Mouse (Mus musculus) limb, embryonic 11.5 days (tissue): ENCODE results near the gene Slc1a7. TPM values are rescaled to one million over a fixed set of nuclear protein-coding genes. Genes with fewer than 3 reads are reported as not detected.

Experiments
- ATAC-seq: fragments of 200-750 bp; cut with Nextera tagmentation; 2 replicates; pipeline ENCODE4 v1.8.0; 2017; ENCODE audit warnings: low read depth; ENCODE audit not compliant: insufficient number of reproducible peaks, low FRiP score, low TSS enrichment
- DNase-seq: peaks from one replicate; pipeline ENCODE4 v3.0.0-alpha.2; 2015; ENCODE audit warnings: low spot score
- H3K27ac ChIP-seq: fragments of 300-500 bp; sonication (generic); replicated peaks from 2 replicates; pipeline ENCODE4 v1.5.1; 2014; ENCODE audit warnings: low read depth, mild to moderate bottlenecking, low read length
- H3K27me3 ChIP-seq: fragments of 300-500 bp; sonication (generic); 2 replicates; pipeline ENCODE4 v1.6.1; 2014; ENCODE audit warnings: mild to moderate bottlenecking, low read length, mixed read lengths; ENCODE audit not compliant: control insufficient read depth, insufficient read depth
- H3K36me3 ChIP-seq: fragments of 300-500 bp; sonication (generic); 2 replicates; pipeline ENCODE4 v1.6.1; 2014; ENCODE audit warnings: mild to moderate bottlenecking, low read length, moderate library complexity, mixed read lengths; ENCODE audit not compliant: control insufficient read depth, insufficient read depth
- H3K4me1 ChIP-seq: fragments of 300-500 bp; sonication (generic); 2 replicates; pipeline ENCODE4 v1.6.1; 2014; ENCODE audit warnings: low read length, mixed read lengths; ENCODE audit not compliant: control insufficient read depth, insufficient read depth
- H3K4me2 ChIP-seq: fragments of 300-500 bp; sonication (generic); 2 replicates; pipeline ENCODE4 v1.6.1; 2014; ENCODE audit warnings: low read depth, mild to moderate bottlenecking, moderate library complexity; ENCODE audit not compliant: severe bottlenecking
- H3K4me3 ChIP-seq: fragments of 300-500 bp; sonication (generic); 2 replicates; pipeline ENCODE4 v1.5.1; 2014; ENCODE audit warnings: low read depth, low read length
- H3K9ac ChIP-seq: fragments of 300-500 bp; sonication (generic); 2 replicates; pipeline ENCODE4 v1.6.1; 2014; ENCODE audit warnings: mild to moderate bottlenecking, low read length
- H3K9me3 ChIP-seq: fragments of 300-500 bp; sonication (generic); 2 replicates; pipeline ENCODE4 v1.6.1; 2016; ENCODE audit warnings: low read length; ENCODE audit not compliant: control insufficient read depth
- WGBS: fragments of 180-500 bp; shearing (Covaris S2); extraction: QIAGEN DNeasy Blood & Tissue Kit; methylation state at CpG from one replicate; pipeline ENCODE4 v1.1.7; 2014; 5-methylcytosine and 5-hydroxymethylcytosine counted together
- polyA plus RNA-seq: library from polyadenylated mRNA; unstranded; fragments of >200 nt; fragmentation: Nextera tagmentation; extraction: Ambion mirVana; gene quantifications from 2 replicates; pipeline ENCODE4 v1.2.1, GENCODE M21; 2014

Gene Slc1a7
- polyA plus RNA-seq, 1 experiment from 2014 or later, result not detected

GRCm38 (mm10) chr4:107931453-107931852 lies 36.7 kb upstream of the Slc1a7 start:
- no peaks in the 10 kb centered on the region for H3K9me3 ChIP-seq
- H3K4me1 ChIP-seq, result no peaks in the 10 kb centered on the region
- H3K27me3 ChIP-seq, result no peaks in the 10 kb centered on the region
- ATAC-seq (no peak), DNase-seq (no peak)
- H3K27ac ChIP-seq, result no peak overlapping the region
- H3K9ac ChIP-seq, result no peak overlapping the region
- no peak overlapping the region for H3K4me2 ChIP-seq
- H3K36me3 ChIP-seq, result no peaks in the 10 kb centered on the region
- WGBS, result 73% methylated on average over 3 of the region's 3 CpGs
- no peak overlapping the region for H3K4me3 ChIP-seq

- H3K27ac ChIP-seq, result no peak overlapping the region
Observed at GRCm38 (mm10) chr4:107933239-107933638, 34.9 kb upstream of the Slc1a7 start.

GRCm38 (mm10) chr4:107935254-107935653 lies 32.9 kb upstream of the Slc1a7 start:
- Histone ChIP-seq H3K4me3 (no peak overlapping the region), H3K9me3 (no peaks in the 10 kb centered on the region), H3K27ac (no peak overlapping the region), H3K27me3 (no peaks in the 10 kb centered on the region), H3K4me2 (no peak overlapping the region), H3K9ac (no peak overlapping the region), H3K36me3 (no peaks in the 10 kb centered on the region), H3K4me1 (no peaks in the 10 kb centered on the region)
- WGBS, result 58% methylated on average over 3 of the region's 3 CpGs
- ATAC-seq (no peak), DNase-seq (no peak)

More at GRCm38 (mm10) chr4:107933239-107933638, 34.9 kb upstream of the Slc1a7 start:
- Histone ChIP-seq H3K36me3 (no peaks in the 10 kb centered on the region), H3K4me1 (no peaks in the 10 kb centered on the region), H3K27me3 (no peaks in the 10 kb centered on the region), H3K9me3 (no peaks in the 10 kb centered on the region), H3K4me3 (no peak overlapping the region), H3K4me2 (no peak overlapping the region), H3K9ac (no peak overlapping the region)
- WGBS, result 86% methylated on average over 8 of the region's 8 CpGs
- no peak for DNase-seq
- ATAC-seq, result no peak

- Histone ChIP-seq H3K4me1 (no peaks in the 10 kb centered on the region), H3K27me3 (no peaks in the 10 kb centered on the region), H3K27ac (no peak overlapping the region), H3K9me3 (no peaks in the 10 kb centered on the region), H3K4me2 (no peak overlapping the region), H3K36me3 (no peaks in the 10 kb centered on the region), H3K4me3 (no peak overlapping the region), H3K9ac (no peak overlapping the region)
- WGBS, result 30% methylated on average over 6 of the region's 6 CpGs
- ATAC-seq (no peak), DNase-seq (peak; percentile 78)
Observed at GRCm38 (mm10) chr4:107937338-107937737, 30.8 kb upstream of the Slc1a7 start.

GRCm38 (mm10) chr4:107938124-107938523 lies 30.0 kb upstream of the Slc1a7 start:
- no peak for ATAC-seq
- WGBS, result 82% methylated on average over 2 of the region's 2 CpGs

GRCm38 (mm10) chr4:107942741-107943140 lies 25.4 kb upstream of the Slc1a7 start:
- WGBS, result 81% methylated on average over 7 of the region's 7 CpGs
- Histone ChIP-seq H3K27me3 (no peaks in the 10 kb centered on the region), H3K4me1 (no peaks in the 10 kb centered on the region), H3K9ac (no peak overlapping the region), H3K27ac (no peak overlapping the region), H3K4me2 (no peak overlapping the region), H3K36me3 (no peaks in the 10 kb centered on the region), H3K9me3 (no peaks in the 10 kb centered on the region), H3K4me3 (no peak overlapping the region)
- no peak for ATAC-seq
- no peak for DNase-seq

More at GRCm38 (mm10) chr4:107938124-107938523, 30.0 kb upstream of the Slc1a7 start:
- Histone ChIP-seq H3K4me1 (no peaks in the 10 kb centered on the region), H3K4me3 (no peak overlapping the region), H3K4me2 (no peak overlapping the region), H3K27me3 (no peaks in the 10 kb centered on the region), H3K27ac (no peak overlapping the region), H3K9ac (no peak overlapping the region), H3K9me3 (no peaks in the 10 kb centered on the region), H3K36me3 (no peaks in the 10 kb centered on the region)
- no peak for DNase-seq

- 86% methylated on average over 2 of the region's 2 CpGs for WGBS
- no peak for ATAC-seq
Observed at GRCm38 (mm10) chr4:107944141-107944540, 24.0 kb upstream of the Slc1a7 start.

GRCm38 (mm10) chr4:107949918-107950317 lies 18.2 kb upstream of the Slc1a7 start:
- H3K9ac ChIP-seq, result no peak overlapping the region
- no peaks in the 10 kb centered on the region for H3K36me3 ChIP-seq
- ATAC-seq, result no peak
- H3K27me3 ChIP-seq, result no peaks in the 10 kb centered on the region
- no peaks in the 10 kb centered on the region for H3K4me1 ChIP-seq
- no peak for DNase-seq
- no peak overlapping the region for H3K27ac ChIP-seq
- H3K9me3 ChIP-seq, result no peaks in the 10 kb centered on the region
- 81% methylated on average over 4 of the region's 4 CpGs for WGBS
- H3K4me3 ChIP-seq, result no peak overlapping the region
- no peak overlapping the region for H3K4me2 ChIP-seq

More at GRCm38 (mm10) chr4:107944141-107944540, 24.0 kb upstream of the Slc1a7 start:
- H3K4me2 ChIP-seq, result no peak overlapping the region
- H3K27me3 ChIP-seq, result no peaks in the 10 kb centered on the region
- H3K36me3 ChIP-seq, result no peaks in the 10 kb centered on the region
- DNase-seq, result no peak
- no peak overlapping the region for H3K27ac ChIP-seq
- H3K4me1 ChIP-seq, result no peaks in the 10 kb centered on the region
- no peaks in the 10 kb centered on the region for H3K9me3 ChIP-seq
- no peak overlapping the region for H3K9ac ChIP-seq
- H3K4me3 ChIP-seq, result no peak overlapping the region

GRCm38 (mm10) chr4:107952845-107953244 lies 15.3 kb upstream of the Slc1a7 start:
- ATAC-seq (no peak), DNase-seq (no peak)
- no peaks in the 10 kb centered on the region for H3K36me3 ChIP-seq

More at GRCm38 (mm10) chr4:107952845-107953244, 15.3 kb upstream of the Slc1a7 start:
- H3K27me3 ChIP-seq, result no peaks in the 10 kb centered on the region
- no peak overlapping the region for H3K4me3 ChIP-seq
- H3K4me1 ChIP-seq, result no peaks in the 10 kb centered on the region
- no peak overlapping the region for H3K9ac ChIP-seq
- no peaks in the 10 kb centered on the region for H3K9me3 ChIP-seq
- no peak overlapping the region for H3K4me2 ChIP-seq
- no peak overlapping the region for H3K27ac ChIP-seq
